In the genomic region with DNA sequence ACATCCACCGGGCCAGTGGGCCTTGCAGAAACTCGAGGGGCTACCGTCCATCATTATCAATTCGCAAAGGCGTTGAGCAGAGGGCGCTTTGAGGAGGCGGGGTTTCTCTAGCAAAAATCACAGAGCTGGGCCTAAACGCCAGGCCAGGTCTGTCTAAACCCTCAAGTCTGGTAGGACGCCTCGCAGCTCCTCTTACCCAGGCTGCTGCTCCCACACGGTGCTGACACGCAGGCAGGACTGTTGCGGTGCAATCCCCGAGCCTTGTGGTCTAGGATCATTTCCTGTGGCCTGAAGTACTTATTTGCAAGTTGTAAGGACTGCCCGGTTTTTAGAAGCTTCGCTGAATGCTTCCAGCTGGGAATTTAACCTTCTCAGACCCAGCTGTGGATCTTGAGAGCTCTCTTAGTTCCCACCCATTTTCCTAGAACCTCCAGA, we compare ENCODE assay signal across 10 mouse cellular contexts. TPM values are rescaled to one million over a fixed set of nuclear protein-coding genes. Genes with fewer than 3 reads are reported as not detected.
DNase-seq lines count a peak whose midpoint lies in the region; ATAC-seq and TF ChIP-seq lines count a peak whose summit lies in the region.
"Had no signal": no experiment of that assay in that cellular context is flagged by ENCODE, and none has a peak within 500 bp of the region (broad histone marks: within the 10 kb centered on the region; RNA-seq: fewer than 3 reads in every experiment).

No protein-coding gene starts in this region.

- H3K27me3 ChIP-seq in forebrain, embryonic 15.5 days, result no peaks in the 10 kb centered on the region
- H3K27me3 ChIP-seq in neural tube, embryonic 11.5 days (ENCODE audit: control insufficient read depth, insufficient read depth, low read length), result 0 out of 2 replicates have a peak, but pooled peaks cover 3% of the 10 kb centered on the region

- H3K4me1 ChIP-seq in forebrain, embryonic 15.5 days, result peaks cover 10% of the 10 kb centered on the region
- H3K4me1 ChIP-seq in neural tube, embryonic 11.5 days (ENCODE audit: control insufficient read depth, insufficient read depth, low read length), result no peaks in the 10 kb centered on the region

- H3K4me3 ChIP-seq in gastrocnemius, adult 2 months, result peak overlapping the region; percentile 48; the same call in 1 of the 2 replicates
- H3K4me3 ChIP-seq in forebrain, embryonic 15.5 days, result no peak overlapping the region
- no peak overlapping the region for H3K4me3 ChIP-seq in neural tube, embryonic 11.5 days (ENCODE audit: low read depth, low read length)
- H3K4me3 ChIP-seq: heart, embryonic 13.5 days; layer of hippocampus, adult 2 months had no signal

- ATAC-seq in forebrain, embryonic 15.5 days (replicated peaks), result 0 out of 2 replicates have a peak, but pooled peaks have one; percentile 15
- no peak for ATAC-seq in neural tube, embryonic 11.5 days (ENCODE audit: insufficient read depth, low FRiP score, low TSS enrichment)

- WGBS in forebrain, embryonic 15.5 days, result 39% methylated on average over 16 of the region's 16 CpGs
- WGBS in neural tube, embryonic 11.5 days, result 27% methylated on average over 16 of the region's 16 CpGs

- no peaks in the 10 kb centered on the region for H3K9me3 ChIP-seq in forebrain, embryonic 15.5 days
- H3K9me3 ChIP-seq in neural tube, embryonic 11.5 days (ENCODE audit: control insufficient read depth, low read length), result no peaks in the 10 kb centered on the region
- H3K9me3 ChIP-seq: heart, embryonic 13.5 days had no signal

- no peak overlapping the region for H3K27ac ChIP-seq in gastrocnemius, adult 2 months
- no peak overlapping the region; the same call in 1 of the 2 replicates for H3K27ac ChIP-seq in forebrain, embryonic 15.5 days (replicated peaks)
- no peak overlapping the region for H3K27ac ChIP-seq in neural tube, embryonic 11.5 days (ENCODE audit: low read depth, low read length)
- H3K27ac ChIP-seq: heart, embryonic 13.5 days; layer of hippocampus, adult 2 months had no signal

- H3K36me3 ChIP-seq in forebrain, embryonic 15.5 days, result no peaks in the 10 kb centered on the region
- H3K36me3 ChIP-seq in neural tube, embryonic 11.5 days (ENCODE audit: control insufficient read depth, insufficient read depth, low read length), result no peaks in the 10 kb centered on the region
- H3K36me3 ChIP-seq: heart, embryonic 13.5 days had no signal

- TF ChIP-seq CTCF in gastrocnemius, adult 2 months (IDR thresholded peaks at IDR 0.05), result no peak

- DNase-seq in gastrocnemius, adult 2 months, result no peak
- no peak for DNase-seq in gastrocnemius, postnatal 25 days
- DNase-seq in lung, postnatal 10 days, result peak; percentile 26
- DNase-seq in lung, postnatal 25 days (ENCODE audit: low spot score), result no peak
- peak; percentile 19 for DNase-seq in neural tube, embryonic 11.5 days (ENCODE audit: low spot score)
- no peak for DNase-seq in spleen, postnatal 36 days (ENCODE audit: low spot score in 2 of 2)
- DNase-seq in MN1 (ENCODE audit: low spot score), result no peak

- no peak overlapping the region for H3K4me2 ChIP-seq in forebrain, embryonic 15.5 days (replicated peaks)
- H3K4me2 ChIP-seq in neural tube, embryonic 11.5 days (ENCODE audit: low read depth), result no peak overlapping the region

- intact Hi-C loops in gastrocnemius, adult 2 months (cut with DNase I), result no loop called here

- H3K9ac ChIP-seq in forebrain, embryonic 15.5 days (replicated peaks), result no peak overlapping the region
- no peak overlapping the region for H3K9ac ChIP-seq in neural tube, embryonic 11.5 days (ENCODE audit: low read length)

RNA-seq across cellular contexts. Expression of gene Pja1, which starts 27.5 kb away (rescaled TPM):
- 10 to 100 TPM; 12.9 to 16.7 TPM for total RNA-seq in gastrocnemius, adult 2 months (2021)
- total RNA-seq in gastrocnemius, postnatal 25 days (2021), result 10 to 100 TPM; 12.9 to 14.8 TPM
- polyA plus RNA-seq in forebrain, embryonic 15.5 days (2015; fragmentation: Nextera tagmentation; extraction: Ambion mirVana), result 360 and 385 TPM in 2 replicates
- 207 and 232 TPM in 2 replicates for polyA plus RNA-seq in neural tube, embryonic 11.5 days (2014; fragmentation: Nextera tagmentation; extraction: Ambion mirVana)

Comparison
In these comparisons a context has a peak if more than half of its experiments do, and no peak if none do; other contexts are left out.
1. DNase-seq: peak in lung, postnatal 10 days (single experiment) and neural tube, embryonic 11.5 days (single experiment); none in gastrocnemius, adult 2 months (single experiment), gastrocnemius, postnatal 25 days (single experiment), lung, postnatal 25 days (single experiment), spleen, postnatal 36 days (0 of 2) and MN1 (single experiment).